Mouse (Mus musculus): ENCODE measurements around the gene Mprip. TPM values are rescaled to one million over a fixed set of nuclear protein-coding genes. Genes with fewer than 3 reads are reported as not detected.

The Mprip gene
- polyA plus RNA-seq, 1 experiment from 2014 or later = 52.3 TPM

DNA sequence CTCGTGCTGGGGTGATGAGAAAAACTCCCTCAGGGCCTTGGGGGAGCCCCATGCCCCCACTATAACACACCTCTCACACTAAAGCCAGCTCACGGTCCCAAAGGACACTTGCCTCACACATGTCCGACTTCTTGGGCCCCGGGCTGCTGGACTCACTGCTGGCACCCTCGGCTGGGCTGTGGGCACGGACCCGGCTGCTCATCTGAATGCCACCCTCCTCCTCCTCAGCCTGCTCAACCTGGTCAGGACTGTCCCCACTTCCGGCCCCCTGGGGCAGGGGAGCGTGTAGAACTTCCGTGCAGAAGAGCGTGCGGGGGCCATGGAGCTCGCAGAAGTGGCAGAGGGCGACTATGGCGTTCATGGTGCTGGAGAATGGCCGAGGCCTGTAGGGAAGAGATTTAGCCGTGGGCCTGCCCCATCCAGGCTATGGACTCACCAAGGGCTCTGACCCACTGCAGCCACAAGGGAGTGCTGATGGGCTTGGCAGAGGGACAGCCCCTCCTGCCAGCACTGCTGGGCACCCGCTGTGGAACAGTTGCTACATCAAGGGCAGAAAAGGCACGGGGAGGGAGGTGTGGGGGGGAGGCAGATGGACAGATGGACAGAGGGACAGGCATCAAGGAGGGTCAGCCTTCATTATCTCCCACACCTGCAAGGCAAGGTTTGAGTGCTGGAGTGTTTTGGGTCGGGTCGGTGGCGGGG lies 143.5 kb downstream of the Mprip start:
- Histone ChIP-seq H3K27me3 (ENCODE audit: low read depth, poor library complexity, severe bottlenecking) (no peaks in the 10 kb centered on the region), H3K4me3 (peak overlapping the region; percentile 13; the same call in 1 of the 2 replicates), H3K27ac (no peak overlapping the region), H3K4me1 (peaks cover 12% of the 10 kb centered on the region), H3K9me3 (replicated peaks) (no peaks in the 10 kb centered on the region), H3K36me3 (peaks cover 83% of the 10 kb centered on the region)
- WGBS = 91% methylated on average over 22 of the region's 22 CpGs
- DNase-seq (ENCODE audit: low spot score) = no peak

DNA sequence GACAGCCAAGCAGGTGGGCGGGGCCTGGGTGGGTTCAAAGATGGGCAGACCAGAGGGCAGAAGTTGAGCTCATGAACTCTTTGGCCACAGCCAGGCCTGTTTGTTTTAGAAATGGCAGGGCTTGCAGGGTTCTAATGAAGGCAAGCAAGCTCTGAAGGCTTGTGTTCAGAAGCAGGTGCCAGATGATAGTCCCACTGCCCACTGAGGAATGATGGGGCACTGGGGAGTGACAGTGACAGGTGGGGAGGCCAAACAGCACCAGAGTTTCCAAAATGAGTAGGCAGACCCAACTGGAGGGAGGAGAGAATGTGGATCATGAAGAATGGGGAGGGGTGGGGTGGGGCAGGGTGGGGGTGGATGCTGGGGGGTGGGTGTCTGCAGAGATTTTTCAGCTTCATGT lies 144.2 kb downstream of the Mprip start:
- Histone ChIP-seq H3K27ac (no peak overlapping the region), H3K9me3 (replicated peaks) (no peaks in the 10 kb centered on the region), H3K36me3 (peaks cover 76% of the 10 kb centered on the region), H3K4me1 (peaks cover 14% of the 10 kb centered on the region), H3K27me3 (ENCODE audit: low read depth, poor library complexity, severe bottlenecking) (no peaks in the 10 kb centered on the region), H3K4me3 (no peak overlapping the region)
- no peak for DNase-seq (ENCODE audit: low spot score)
- WGBS = 95% methylated on average over 1 of the region's 1 CpGs

DNA sequence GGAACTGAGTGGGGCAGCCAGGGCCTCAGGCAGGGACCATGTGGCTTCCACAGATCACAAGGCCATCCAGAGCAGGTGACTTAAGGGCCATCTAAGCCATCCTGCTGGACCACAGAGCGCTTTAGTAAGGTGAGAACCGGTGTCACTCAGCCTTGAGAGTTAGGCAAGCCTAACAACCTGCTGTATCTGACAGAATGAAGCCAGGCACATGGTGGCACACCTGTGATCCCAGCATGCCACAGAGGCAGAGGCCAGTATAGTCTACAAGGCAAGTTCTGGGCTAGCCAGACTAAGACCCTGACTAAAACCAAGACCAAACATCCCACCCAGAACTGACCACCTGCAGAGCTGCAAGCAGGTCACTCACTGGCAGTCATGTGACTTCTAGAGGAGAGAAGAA lies 144.6 kb downstream of the Mprip start:
- no peak for DNase-seq (ENCODE audit: low spot score)
- 90% methylated on average over 2 of the region's 2 CpGs for WGBS
- peaks cover 72% of the 10 kb centered on the region for H3K36me3 ChIP-seq

DNA sequence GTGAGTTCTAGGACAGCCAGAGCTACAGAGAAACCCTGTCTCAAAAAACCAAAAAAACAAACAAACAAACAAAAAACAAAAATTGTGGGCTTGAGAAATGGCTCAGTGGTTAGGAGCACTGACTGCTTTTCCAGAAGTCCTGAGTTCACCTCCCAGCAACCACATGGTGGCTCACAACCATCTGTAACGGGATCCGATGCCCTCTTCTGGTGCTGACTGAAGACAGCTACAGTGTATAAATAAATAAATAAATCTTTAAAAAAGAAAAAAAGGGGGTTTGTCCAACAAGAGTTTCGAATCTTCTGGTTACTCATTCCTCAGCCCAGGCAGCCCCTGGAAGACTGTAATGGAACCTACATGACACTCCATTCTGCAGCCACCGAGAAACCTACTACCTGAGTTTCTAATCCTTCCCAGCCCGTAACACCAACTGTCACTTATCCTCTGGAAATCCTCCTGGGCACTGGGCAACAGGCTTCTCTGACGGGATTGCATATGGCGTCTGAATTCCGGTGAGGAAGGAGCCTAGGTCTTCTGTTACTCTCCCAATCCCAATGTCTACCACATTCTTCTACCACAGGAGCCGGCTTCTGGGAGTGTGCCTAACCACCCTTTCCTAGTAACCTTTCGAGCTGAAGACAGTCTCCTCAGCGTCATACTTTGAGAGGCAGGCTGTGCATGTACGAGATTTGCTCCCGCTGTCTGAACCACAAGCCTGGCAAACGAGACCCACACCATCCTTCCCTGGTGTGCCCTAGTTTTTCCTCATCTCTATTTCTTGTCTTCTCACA lies 147.3 kb downstream of the Mprip start:
- Histone ChIP-seq H3K9me3 (replicated peaks) (no peaks in the 10 kb centered on the region), H3K4me1 (peaks cover 20% of the 10 kb centered on the region), H3K27ac (0 out of 2 replicates have a peak overlapping the region, but pooled peaks have one; percentile 100), H3K36me3 (peaks cover 45% of the 10 kb centered on the region), H3K27me3 (ENCODE audit: low read depth, poor library complexity, severe bottlenecking) (no peaks in the 10 kb centered on the region), H3K4me3 (peak overlapping the region; percentile 86)
- DNase-seq (ENCODE audit: low spot score) = no peak
- 77% methylated on average over 14 of the region's 14 CpGs for WGBS

More for the DNA sequence above, 144.6 kb downstream of the Mprip start:
- H3K4me3 ChIP-seq = no peak overlapping the region
- no peaks in the 10 kb centered on the region for H3K9me3 ChIP-seq (replicated peaks)
- peaks cover 14% of the 10 kb centered on the region for H3K4me1 ChIP-seq
- H3K27me3 ChIP-seq (ENCODE audit: low read depth, poor library complexity, severe bottlenecking) = no peaks in the 10 kb centered on the region
- H3K27ac ChIP-seq = no peak overlapping the region

DNA sequence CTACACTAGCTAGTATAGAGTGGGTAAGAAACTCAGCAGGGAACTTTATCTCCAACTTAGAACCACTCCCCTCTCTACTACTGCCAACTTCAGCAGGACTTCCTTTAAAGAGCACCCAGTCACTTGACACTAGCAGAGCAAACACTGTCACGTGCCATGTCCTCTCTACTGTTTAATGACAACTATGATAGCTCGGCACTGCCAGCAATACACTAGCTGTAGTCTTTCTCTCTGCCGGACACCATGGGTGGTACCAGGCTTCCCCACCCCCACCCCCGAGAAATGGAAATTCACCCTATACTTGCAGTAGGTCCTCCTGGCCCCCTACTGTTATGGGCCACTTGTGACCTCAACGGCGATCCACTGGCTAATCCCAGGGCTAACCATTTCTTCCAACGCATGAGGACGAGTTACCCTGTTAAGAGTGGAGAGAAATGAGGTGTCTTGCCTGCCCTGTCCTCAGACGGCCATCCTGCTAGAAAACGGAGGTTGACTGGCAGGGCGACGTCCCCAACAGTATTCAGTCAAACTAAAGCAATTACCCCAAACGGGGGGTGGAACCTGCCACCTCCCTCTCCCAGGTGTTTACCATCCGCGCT lies 148.1 kb downstream of the Mprip start:
- peak; percentile 33 for DNase-seq (ENCODE audit: low spot score)
- Histone ChIP-seq H3K4me1 (peaks cover 20% of the 10 kb centered on the region), H3K9me3 (replicated peaks) (no peaks in the 10 kb centered on the region), H3K4me3 (peak overlapping the region; percentile 86), H3K27ac (peak overlapping the region; percentile 100), H3K36me3 (peaks cover 37% of the 10 kb centered on the region), H3K27me3 (ENCODE audit: low read depth, poor library complexity, severe bottlenecking) (no peaks in the 10 kb centered on the region)
- 2% methylated on average over 15 of the region's 15 CpGs for WGBS

DNA sequence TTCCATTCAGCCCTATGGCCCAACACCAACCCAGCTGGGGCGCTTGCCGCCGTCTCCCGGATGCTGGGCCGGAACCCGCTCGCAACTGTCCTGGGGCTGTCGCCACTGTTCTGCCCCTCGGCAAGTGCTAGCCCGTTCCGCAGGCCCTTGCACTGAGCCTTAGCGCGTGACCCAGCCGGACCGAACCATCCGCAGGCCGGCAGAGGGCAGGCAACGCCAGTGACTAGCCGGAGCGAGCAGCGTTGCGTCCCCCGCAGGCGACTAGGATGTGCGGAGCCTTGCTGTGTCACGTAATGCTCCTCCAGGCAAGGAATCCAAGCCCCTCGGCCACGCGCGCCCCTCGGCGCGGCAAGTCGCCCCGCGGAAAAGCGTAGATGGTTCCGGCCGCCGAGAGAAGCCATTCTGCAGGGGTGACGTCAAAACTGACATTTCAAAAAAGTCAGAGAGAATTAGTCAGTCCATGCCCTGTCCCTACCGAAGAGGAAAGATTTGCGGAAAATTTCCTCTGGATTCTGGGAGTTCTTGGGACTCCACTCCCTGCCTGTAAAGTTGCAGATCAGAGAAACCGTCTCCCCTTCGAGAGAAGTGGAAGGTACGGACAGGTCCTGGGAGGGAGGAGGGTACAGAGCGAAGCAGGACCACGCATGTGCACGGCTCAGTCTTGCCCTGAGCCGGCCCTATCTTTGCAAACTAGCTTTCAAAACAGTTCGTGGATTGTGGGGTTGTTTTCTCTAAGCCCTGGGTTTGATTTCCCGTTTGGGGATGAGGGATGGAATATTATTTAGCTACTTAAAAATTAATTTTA lies 148.8 kb downstream of the Mprip start, which contains the start of gene Flcn:
Gene Flcn (minus strand): TSS at position 347 of the 805 bp plus-strand sequence.
- DNase-seq (ENCODE audit: low spot score) = peak; percentile 89
- peaks cover 32% of the 10 kb centered on the region for H3K36me3 ChIP-seq
- H3K4me1 ChIP-seq = peaks cover 20% of the 10 kb centered on the region
- H3K27me3 ChIP-seq (ENCODE audit: low read depth, poor library complexity, severe bottlenecking) = no peaks in the 10 kb centered on the region
- H3K9me3 ChIP-seq (replicated peaks) = no peaks in the 10 kb centered on the region
- WGBS = under 1% methylated on average over 52 of the region's 52 CpGs
- peak within 1 kb of the TSS; percentile 100 for H3K27ac ChIP-seq
- peak within 1 kb of the TSS; percentile 86 for H3K4me3 ChIP-seq

DNA sequence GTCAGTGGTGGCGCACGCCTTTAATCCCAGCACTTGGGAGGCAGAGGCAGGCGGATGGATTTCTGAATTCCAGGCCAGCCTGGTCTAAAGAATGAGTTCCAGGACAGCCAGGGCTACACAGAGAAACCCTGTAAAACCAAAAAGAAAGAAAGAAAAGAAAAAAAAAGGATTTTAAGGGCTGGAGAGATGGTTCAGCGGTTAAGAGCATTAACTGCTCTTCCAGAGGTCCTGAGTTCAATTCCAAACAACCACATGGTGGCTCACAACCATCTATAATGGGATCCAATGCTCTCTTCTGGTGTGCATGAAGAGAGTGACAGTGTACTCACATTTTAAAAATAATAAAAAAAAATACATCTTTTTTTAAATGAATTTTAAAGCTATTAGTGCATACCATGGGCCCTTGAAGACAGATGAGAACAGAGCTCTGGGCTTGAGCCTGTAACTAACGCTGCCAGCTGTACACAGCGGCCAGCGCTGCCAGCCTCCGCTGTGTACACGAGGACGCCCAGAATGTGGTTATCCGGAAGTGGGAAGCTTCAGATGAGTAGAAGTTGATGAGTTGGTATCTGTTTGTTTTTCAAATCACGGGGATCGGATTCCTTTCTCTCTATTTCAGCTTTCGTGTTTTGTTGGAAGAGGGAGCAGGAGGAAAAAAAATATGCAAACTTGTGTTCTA lies 149.5 kb downstream of the Mprip start:
- Histone ChIP-seq H3K36me3 (peaks cover 26% of the 10 kb centered on the region), H3K4me3 (peak overlapping the region; percentile 86), H3K9me3 (replicated peaks) (no peaks in the 10 kb centered on the region), H3K4me1 (peaks cover 20% of the 10 kb centered on the region), H3K27me3 (ENCODE audit: low read depth, poor library complexity, severe bottlenecking) (no peaks in the 10 kb centered on the region), H3K27ac (peak overlapping the region; percentile 100)
- DNase-seq (ENCODE audit: low spot score) = no peak
- WGBS = 69% methylated on average over 14 of the region's 14 CpGs

DNA sequence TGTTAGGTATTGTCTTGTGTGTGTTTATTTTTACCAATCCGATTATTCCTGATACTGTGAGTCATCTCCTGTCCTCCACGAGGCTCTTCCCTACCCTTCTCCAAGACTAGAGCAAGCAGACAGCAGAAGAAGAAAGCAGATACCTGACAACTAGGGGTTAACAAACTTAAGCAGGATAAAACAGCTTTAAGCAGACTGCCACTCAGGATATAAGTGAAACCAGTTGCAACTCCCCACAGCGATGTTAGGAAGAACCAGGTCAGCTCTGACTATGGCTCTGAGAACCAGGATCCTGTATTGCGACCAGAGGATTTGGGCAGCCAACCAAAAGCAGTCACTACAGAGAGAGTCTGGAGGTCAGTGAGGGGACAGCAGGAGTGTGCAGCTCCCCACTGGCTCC lies 150.1 kb downstream of the Mprip start:
- peaks cover 26% of the 10 kb centered on the region for H3K36me3 ChIP-seq
- H3K4me3 ChIP-seq = no peak overlapping the region
- 0 out of 2 replicates have a peak overlapping the region, but pooled peaks have one; percentile 1 for H3K27ac ChIP-seq
- no peaks in the 10 kb centered on the region for H3K27me3 ChIP-seq (ENCODE audit: low read depth, poor library complexity, severe bottlenecking)
- H3K9me3 ChIP-seq (replicated peaks) = no peaks in the 10 kb centered on the region
- WGBS = 71% methylated on average over 4 of the region's 4 CpGs
- no peak for DNase-seq (ENCODE audit: low spot score)
- peaks cover 20% of the 10 kb centered on the region for H3K4me1 ChIP-seq

DNA sequence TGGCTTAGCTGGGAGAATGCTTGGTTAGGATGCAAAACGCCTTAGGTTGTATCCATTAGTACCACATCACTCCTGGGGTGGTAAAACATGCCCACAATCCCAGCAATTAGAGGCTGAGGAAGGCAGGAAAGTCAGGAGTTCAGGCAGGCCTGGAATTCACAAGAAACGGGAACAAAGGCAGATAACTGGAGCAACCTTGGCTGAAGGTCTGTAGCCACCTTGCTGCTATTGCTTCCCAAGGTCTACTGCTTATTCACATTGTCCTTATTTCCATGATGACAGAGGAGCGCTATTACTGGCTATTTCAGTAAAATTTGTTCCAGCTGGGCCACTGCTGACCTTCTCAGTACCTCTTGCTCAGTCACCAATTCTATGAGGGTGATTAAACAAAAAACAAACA lies 152.2 kb downstream of the Mprip start:
- DNase-seq (ENCODE audit: low spot score) = no peak
- H3K4me1 ChIP-seq = peaks cover 20% of the 10 kb centered on the region
- no peak overlapping the region for H3K27ac ChIP-seq
- no peaks in the 10 kb centered on the region for H3K27me3 ChIP-seq (ENCODE audit: low read depth, poor library complexity, severe bottlenecking)
- H3K4me3 ChIP-seq = no peak overlapping the region
- whole genome bisulfite sequencing = 54% methylated on average over 3 of the region's 3 CpGs
- H3K36me3 ChIP-seq = peaks cover 31% of the 10 kb centered on the region
- H3K9me3 ChIP-seq (replicated peaks) = no peaks in the 10 kb centered on the region

DNA sequence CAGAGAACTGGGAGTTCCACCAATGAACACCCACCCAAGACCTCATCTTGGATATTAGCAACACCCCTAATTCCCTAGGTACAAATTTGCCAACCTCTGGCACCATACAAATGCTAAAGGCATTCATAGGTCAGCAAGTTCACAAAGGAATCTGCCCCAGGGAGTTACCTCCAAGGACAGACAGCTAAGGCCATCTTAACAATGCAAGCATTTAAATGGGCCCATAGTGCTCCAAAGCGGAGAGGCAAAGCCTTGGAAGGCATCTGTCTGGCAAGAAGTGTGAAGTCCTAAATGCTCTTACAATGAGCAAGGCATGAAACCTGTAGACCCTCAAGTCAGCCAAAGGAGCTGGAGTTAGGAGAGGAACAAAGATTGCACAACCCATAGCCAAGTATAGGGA lies 153.2 kb downstream of the Mprip start:
- peaks cover 10% of the 10 kb centered on the region for H3K4me1 ChIP-seq
- peaks cover 41% of the 10 kb centered on the region for H3K36me3 ChIP-seq
- WGBS = 93% methylated on average over 1 of the region's 1 CpGs
- H3K27me3 ChIP-seq (ENCODE audit: low read depth, poor library complexity, severe bottlenecking) = no peaks in the 10 kb centered on the region
- H3K27ac ChIP-seq = no peak overlapping the region
- H3K9me3 ChIP-seq (replicated peaks) = no peaks in the 10 kb centered on the region
- H3K4me3 ChIP-seq = no peak overlapping the region
- DNase-seq (ENCODE audit: low spot score) = no peak

DNA sequence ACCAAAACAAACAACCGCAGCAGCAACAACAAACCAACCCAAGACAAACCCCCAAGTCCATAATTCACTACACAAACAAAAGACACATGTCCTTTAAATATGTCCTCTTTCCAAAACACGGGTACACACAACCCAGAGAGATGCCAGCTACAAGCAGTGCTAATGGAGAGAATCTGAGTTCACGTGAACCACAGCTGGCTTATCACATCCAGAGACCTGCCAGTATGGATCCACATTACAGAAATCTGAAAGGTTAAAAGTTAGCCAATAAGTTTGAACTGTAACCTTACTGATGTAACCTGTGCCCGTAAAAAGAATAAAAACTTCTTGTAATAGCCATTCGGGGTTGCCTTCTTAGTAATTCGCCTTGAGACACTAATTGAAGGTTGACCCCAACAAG lies 153.8 kb downstream of the Mprip start:
- Histone ChIP-seq H3K4me1 (peaks cover 6% of the 10 kb centered on the region), H3K27me3 (ENCODE audit: low read depth, poor library complexity, severe bottlenecking) (no peaks in the 10 kb centered on the region), H3K27ac (no peak overlapping the region), H3K4me3 (no peak overlapping the region), H3K9me3 (replicated peaks) (no peaks in the 10 kb centered on the region), H3K36me3 (peaks cover 47% of the 10 kb centered on the region)
- 84% methylated on average over 6 of the region's 6 CpGs for WGBS
- no peak for DNase-seq (ENCODE audit: low spot score)

DNA sequence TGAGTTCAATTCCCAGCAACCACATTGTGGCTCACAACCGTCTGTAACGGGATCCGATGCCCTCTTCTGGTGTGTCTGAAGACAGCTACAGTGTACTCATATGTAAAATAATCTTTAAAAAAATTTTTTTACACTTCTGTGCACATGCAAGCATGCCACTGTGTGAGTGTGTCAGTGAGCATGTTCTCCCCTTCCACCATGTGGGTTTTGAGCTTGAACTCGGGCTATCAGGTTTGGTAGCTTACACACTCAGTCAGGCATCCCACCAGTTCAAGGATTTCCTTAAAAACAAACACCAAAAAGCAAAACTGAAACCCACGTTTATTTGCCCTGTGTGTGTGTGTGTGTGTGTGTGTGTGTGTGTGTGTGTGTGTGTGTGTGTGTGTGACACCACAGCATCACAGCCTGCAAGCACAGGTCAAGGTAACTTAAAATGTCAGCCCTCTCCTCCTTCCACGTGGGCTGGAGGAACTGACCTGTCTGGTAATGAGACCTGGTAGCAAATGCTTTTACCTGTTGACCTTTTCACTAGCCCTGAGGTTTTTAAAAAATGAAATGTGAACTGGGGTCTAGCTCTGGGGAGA lies 154.5 kb downstream of the Mprip start:
- no peak overlapping the region for H3K27ac ChIP-seq
- 93% methylated on average over 6 of the region's 6 CpGs for WGBS
- H3K9me3 ChIP-seq (replicated peaks) = no peaks in the 10 kb centered on the region
- no peak overlapping the region for H3K4me3 ChIP-seq
- H3K4me1 ChIP-seq = peaks cover 6% of the 10 kb centered on the region
- no peaks in the 10 kb centered on the region for H3K27me3 ChIP-seq (ENCODE audit: low read depth, poor library complexity, severe bottlenecking)
- DNase-seq (ENCODE audit: low spot score) = no peak
- peaks cover 54% of the 10 kb centered on the region for H3K36me3 ChIP-seq

Measured in limb, embryonic 10.5 days (tissue).